Mouse (Mus musculus): ENCODE data around the gene Nckap5. TPM values are rescaled to one million over a fixed set of nuclear protein-coding genes. Genes with fewer than 3 reads are reported as not detected.

Gene Nckap5
- polyA plus RNA-seq, 1 experiment from 2014 or later = 1.5 TPM

DNA sequence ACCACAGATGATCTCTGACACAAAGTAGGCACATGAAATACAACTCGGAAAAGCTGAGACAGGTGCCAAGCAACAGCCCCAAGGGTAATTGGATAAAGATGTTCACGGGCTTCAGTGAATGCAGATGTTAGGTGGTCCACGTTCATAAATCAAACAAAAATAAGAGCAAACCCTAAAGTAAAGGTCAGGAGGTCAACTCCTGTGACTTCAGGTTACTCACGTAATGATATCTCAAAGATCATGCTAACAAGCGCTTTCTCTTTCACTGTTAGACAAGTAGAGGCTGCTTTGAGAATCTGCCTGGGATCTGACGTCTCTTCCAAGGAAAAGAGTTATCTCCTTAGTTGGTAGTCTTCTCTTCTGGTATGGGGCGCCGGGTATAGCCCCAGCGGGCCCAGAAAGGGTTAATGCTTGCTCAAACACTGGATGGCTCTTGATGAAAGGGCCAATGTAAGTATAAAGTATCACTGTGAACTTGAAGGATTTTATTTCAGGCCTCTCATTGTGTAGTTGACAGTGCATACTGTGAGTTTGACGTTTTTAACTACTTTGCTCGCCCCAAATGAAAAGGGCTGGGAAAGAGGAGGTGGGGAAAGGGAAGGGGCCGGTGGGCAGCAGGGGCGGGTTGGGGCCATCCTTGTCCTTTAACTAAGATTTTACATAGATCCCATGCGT is 85.8 kb downstream of the Nckap5 start:
- TF ChIP-seq CTCF (IDR thresholded peaks at IDR 0.05) = no peak
- in situ Hi-C loops (cut with MboI; ENCODE audit: low pct_unique_long_range_greater_than_20kb) = no loop called here
- POLR2A ChIA-PET = no interaction called here

DNA sequence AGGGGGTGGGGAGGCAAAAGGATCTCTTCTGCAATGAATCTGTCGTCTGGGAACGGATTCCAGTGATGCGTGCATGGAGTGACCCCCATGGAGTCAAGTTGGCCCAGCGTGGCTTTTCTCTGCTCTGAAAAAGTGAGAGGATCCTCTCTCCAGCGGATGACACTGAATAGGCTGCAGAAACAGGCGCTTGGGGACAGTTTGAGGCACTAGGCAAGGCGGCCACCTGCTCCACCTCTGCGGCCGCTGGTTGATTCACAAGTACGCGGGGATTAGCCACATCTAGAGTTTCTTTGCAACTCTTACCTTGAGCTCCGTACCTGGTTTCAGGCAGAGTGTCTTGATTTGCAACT is 92.3 kb downstream of the Nckap5 start:
- ATAC-seq (no peak), DNase-seq (ENCODE audit: low read depth, low spot score) (no peak)
- in situ Hi-C loops (cut with MboI; ENCODE audit: low pct_unique_long_range_greater_than_20kb) = loop anchor here (5.0 kb wide), 1 partner anchor 79 kb away; no protein-coding TSS in a partner anchor
- H3K27me3 ChIP-seq = no peaks in the 10 kb centered on the region
- ChIA-PET CTCF (interaction anchor here (1.2 to 1.8 kb wide), 3 partner anchors 8 to 12 kb away, joined by 3 to 4 read pairs (median 3); no protein-coding TSS in a partner anchor), POLR2A (no interaction called here)
- TF ChIP-seq CTCF (IDR thresholded peaks at IDR 0.05) = no peak

More for the DNA sequence above, 85.8 kb downstream of the Nckap5 start:
- ATAC-seq (no peak), DNase-seq (ENCODE audit: low read depth, low spot score) (no peak)
- CTCF ChIA-PET = no interaction called here
- H3K27me3 ChIP-seq = no peaks in the 10 kb centered on the region

DNA sequence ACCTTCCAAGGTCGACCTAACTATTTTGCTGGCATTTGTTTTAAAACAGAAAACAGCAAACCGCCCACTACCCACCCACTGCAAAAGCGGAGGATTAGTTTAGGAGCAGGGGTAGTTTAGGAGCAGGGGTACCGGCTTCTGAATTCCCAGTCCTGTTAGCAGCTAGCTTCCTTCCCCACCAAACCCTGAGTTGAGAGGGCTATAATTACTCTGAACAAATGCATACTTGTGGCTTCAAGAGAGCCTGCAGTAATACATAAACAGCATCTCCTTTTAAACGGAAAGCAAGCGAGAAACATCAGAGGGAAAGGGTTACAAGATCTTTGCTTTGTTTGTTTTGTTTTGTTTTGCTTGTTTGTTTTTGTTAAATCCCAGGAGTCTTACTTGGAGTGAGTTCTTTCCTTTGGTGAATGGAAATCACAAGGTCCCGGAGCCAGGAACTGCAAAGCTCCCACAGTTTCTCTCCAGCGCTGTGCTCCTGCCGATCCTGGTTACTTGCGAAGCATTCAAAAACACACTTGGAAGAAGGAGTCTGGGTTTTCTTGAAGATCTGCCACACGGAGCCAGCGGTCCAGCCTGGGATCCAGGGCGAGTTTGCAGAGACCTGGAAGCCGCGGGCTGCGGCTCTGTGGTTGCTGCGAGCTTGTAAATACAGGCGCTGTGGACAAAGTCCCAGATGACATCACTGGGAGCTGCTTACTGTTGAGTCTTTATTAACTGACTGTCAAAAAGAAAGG is 92.9 kb downstream of the Nckap5 start:
- no peak for TF ChIP-seq CTCF (IDR thresholded peaks at IDR 0.05)
- H3K27me3 ChIP-seq = no peaks in the 10 kb centered on the region
- in situ Hi-C loops (cut with MboI; ENCODE audit: low pct_unique_long_range_greater_than_20kb) = loop anchor here (5.0 kb wide), 1 partner anchor 80 kb away; no protein-coding TSS in a partner anchor
- POLR2A ChIA-PET = no interaction called here
- DNase-seq (ENCODE audit: low read depth, low spot score) (no peak), ATAC-seq (peak; percentile 82)
- CTCF ChIA-PET = interaction anchor here (1.2 to 1.8 kb wide), 3 partner anchors 8 to 11 kb away, joined by 3 to 4 read pairs (median 3); no protein-coding TSS in a partner anchor

DNA sequence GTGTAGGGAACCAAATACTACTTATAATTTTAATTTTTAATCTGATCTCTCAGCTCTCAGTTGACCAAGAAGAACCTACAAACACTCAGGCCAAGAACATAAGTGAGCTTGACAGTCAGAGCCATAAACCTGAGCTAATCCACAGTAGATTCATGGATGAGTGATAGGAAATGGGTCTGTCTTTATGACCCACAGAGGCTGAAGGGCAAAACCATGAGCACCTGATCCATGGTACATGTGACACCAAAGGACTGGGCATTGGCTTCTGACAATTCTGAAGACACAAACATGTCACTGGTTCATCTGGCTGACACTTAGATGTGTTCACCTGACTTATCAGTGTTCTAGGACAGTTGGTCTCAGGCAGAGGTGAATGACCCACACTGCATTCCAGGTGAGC is 98.9 kb downstream of the Nckap5 start:
- CTCF ChIA-PET = no interaction called here
- no peak for TF ChIP-seq CTCF (IDR thresholded peaks at IDR 0.05)
- no peaks in the 10 kb centered on the region for H3K27me3 ChIP-seq
- DNase-seq (ENCODE audit: low read depth, low spot score) (no peak), ATAC-seq (no peak)
- in situ Hi-C loops (cut with MboI; ENCODE audit: low pct_unique_long_range_greater_than_20kb) = no loop called here
- POLR2A ChIA-PET = no interaction called here

DNA sequence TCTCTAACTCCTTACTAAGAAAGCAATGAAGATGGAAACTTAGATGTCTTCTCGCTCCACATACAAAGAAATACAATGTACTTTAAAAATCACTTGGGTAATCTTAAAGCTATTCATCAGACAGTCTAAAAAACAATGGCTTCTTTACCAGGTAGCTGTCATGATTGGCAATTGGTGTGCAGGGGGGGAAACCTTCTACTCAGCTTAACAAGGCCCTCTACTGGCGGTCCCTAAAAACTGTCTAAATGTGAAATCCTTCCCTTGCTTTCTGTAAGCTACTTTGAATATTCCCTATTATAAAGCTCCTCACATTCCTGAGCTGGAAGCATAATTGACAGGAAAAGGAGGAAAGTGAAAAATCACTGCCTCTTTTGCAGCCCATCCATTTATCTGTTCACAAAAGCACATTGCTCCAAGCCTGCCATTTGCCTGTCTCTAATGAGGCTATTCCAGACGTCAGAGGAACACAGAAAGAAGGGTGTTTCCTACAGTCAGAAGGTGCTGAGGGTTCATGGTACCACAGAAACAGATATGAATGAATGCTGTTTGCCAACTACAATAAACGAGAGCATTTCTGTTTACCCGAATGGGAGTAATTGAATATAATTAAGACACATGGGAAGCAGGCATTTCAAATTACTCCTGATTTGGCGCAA is 104.1 kb downstream of the Nckap5 start:
- CTCF ChIA-PET = interaction anchor here (0.9 to 1.5 kb wide), 6 partner anchors 9 to 295 kb away, joined by 3 to 5 read pairs (median 4); no protein-coding TSS in a partner anchor
- no peaks in the 10 kb centered on the region for H3K27me3 ChIP-seq
- peak; percentile 69 for TF ChIP-seq CTCF (IDR thresholded peaks at IDR 0.05)
- ATAC-seq (no peak), DNase-seq (ENCODE audit: low read depth, low spot score) (no peak)
- in situ Hi-C loops (cut with MboI; ENCODE audit: low pct_unique_long_range_greater_than_20kb) = loop anchor here (10.0 kb wide), 1 partner anchor 198 kb away; no protein-coding TSS in a partner anchor
- POLR2A ChIA-PET = no interaction called here

DNA sequence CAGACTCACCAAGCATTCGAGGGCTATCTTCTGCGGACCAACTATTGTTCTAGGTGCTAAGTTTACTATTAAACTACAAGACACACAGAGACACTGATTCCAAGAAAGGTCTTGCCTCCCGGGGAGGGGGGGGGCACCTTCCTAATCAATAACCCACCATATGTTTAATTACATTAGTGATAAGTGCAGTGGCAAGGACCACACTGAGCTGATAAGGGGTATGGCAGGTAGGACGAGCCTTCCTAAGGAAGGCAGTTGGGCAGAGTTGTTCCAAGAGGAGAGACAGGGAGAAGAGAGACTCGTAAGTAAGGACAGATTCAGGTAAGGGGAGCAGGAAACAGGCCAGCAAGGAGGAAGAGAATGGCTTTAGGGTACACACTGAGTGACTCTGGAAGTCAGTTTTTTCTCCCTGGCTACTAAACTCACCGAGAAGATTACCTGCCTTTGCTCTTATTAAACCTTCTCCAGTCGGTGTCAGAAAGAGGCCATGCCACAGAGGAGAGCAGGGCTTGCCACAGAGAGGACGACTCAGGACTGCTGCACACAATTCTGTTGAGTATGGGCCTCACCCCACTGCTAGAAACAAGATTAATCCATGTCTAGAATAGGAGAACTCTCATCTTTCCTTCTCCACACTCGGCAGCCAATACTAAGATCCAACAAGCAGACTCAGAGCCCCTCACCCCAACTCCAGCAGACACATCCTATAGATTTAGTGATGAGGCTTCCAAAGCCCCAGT is 104.8 kb downstream of the Nckap5 start:
- CTCF ChIA-PET = interaction anchor here (0.9 to 1.5 kb wide), 6 partner anchors 8 to 294 kb away, joined by 3 to 5 read pairs (median 4); no protein-coding TSS in a partner anchor
- no peak for DNase-seq (ENCODE audit: low read depth, low spot score)
- no peak for TF ChIP-seq CTCF (IDR thresholded peaks at IDR 0.05)
- ATAC-seq = no peak
- no peaks in the 10 kb centered on the region for H3K27me3 ChIP-seq
- in situ Hi-C loops (cut with MboI; ENCODE audit: low pct_unique_long_range_greater_than_20kb) = loop anchor here (10.0 kb wide), 1 partner anchor 199 kb away; no protein-coding TSS in a partner anchor
- POLR2A ChIA-PET = no interaction called here

DNA sequence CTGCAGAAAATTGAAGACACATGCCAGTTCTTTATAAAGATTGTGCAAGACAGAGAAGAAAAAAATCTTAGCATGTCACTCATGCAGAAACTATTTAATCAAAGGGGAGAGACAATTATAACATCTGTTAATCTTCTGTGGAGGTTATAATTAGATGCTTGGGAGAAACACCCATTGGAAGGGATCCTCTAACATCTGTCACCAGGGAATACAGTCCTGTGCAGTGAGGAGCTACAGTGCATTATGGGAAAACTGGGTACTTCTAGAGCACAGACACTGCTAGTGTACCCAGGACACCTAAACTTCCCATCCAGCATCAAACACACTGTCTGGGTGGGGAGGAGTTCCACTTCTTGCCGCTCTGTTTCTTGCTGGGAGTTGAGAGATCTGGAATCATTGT is 108.7 kb downstream of the Nckap5 start:
- ATAC-seq = no peak
- CTCF ChIA-PET = no interaction called here
- H3K27me3 ChIP-seq = no peaks in the 10 kb centered on the region
- DNase-seq (ENCODE audit: low read depth, low spot score) = no peak
- in situ Hi-C loops (cut with MboI; ENCODE audit: low pct_unique_long_range_greater_than_20kb) = loop anchor here (10.0 kb wide), 1 partner anchor 203 kb away; no protein-coding TSS in a partner anchor
- POLR2A ChIA-PET = interaction anchor here (0.5 kb wide), 1 partner anchor 99 kb away, joined by 3 read pairs; no protein-coding TSS in a partner anchor
- TF ChIP-seq CTCF (IDR thresholded peaks at IDR 0.05) = no peak

DNA sequence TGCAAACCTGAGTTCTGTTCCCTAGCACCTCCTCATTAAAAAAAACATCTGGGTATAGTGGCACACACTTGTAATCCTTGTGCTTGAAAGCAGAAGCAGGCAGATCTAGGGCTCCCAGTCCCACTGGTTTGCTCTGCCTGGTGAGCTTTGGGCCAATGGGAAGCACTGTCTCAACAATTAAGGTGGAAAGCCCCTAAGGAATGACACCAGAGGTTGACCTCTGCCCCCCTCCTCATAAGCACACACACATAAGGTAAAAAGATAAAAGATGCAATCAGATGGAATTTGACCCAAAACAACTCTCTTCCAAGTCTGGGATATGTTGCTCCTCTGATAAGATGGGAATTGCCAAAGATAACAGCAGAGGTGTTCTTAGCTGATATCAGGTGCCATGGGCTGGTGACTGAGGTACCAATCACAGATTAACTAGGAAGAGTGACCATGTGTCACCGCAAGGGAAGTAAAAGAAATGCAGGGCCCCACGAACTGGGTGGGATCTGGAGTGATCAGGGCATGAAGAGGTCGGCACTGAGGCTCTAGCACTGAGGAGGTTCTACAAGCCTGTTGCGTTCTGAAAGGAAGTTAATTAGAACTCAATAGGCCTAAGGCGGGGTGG is 110.8 kb downstream of the Nckap5 start:
- no peak for DNase-seq (ENCODE audit: low read depth, low spot score)
- no peak for TF ChIP-seq CTCF (IDR thresholded peaks at IDR 0.05)
- ATAC-seq = no peak
- H3K27me3 ChIP-seq = peaks cover 10% of the 10 kb centered on the region
- POLR2A ChIA-PET = no interaction called here
- CTCF ChIA-PET = no interaction called here
- in situ Hi-C loops (cut with MboI; ENCODE audit: low pct_unique_long_range_greater_than_20kb) = loop anchor here (10.0 kb wide), 1 partner anchor 205 kb away; no protein-coding TSS in a partner anchor

DNA sequence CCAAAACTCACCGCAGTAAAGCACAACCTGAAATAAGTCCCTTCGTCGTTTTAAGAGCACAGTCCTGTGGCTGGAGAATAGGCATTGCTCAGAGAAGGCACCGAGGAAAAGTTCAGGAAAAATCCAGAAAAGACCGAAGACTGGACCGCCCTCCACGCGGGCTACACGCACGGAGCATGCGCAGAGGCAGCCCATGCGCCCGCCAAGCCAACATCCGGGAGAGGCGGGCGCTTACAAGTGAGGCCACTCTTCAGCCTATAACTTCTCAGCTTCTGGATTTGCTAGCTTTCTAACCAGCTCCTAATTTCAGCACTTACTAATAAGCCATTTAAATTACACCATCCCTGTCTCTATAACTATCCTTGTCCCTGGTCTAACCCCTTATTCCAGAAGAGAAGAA is 124.0 kb downstream of the Nckap5 start:
- DNase-seq (ENCODE audit: low read depth, low spot score) = no peak
- ATAC-seq = no peak
- peaks cover 11% of the 10 kb centered on the region for H3K27me3 ChIP-seq
- TF ChIP-seq CTCF (IDR thresholded peaks at IDR 0.05) = no peak
- in situ Hi-C loops (cut with MboI; ENCODE audit: low pct_unique_long_range_greater_than_20kb) = no loop called here
- ChIA-PET POLR2A (no interaction called here), CTCF (no interaction called here)

DNA sequence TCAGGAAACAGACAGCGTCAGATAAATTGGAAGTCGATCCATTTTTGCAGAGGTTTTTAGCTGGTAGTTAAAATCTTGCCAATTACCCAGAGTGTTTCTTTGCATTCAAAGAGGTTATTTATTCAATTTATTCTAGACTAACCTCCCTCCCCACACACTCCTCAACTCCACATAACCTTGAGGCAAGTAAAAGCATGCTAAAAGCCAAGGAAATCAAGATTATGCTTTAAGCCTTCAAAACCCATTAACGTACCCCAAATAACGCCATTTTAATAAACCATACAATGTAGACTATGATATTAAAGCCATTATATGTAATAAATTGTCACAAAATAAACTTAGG is 129.7 kb downstream of the Nckap5 start:
- ChIA-PET CTCF (no interaction called here), POLR2A (no interaction called here)
- DNase-seq (ENCODE audit: low read depth, low spot score) (no peak), ATAC-seq (no peak)
- in situ Hi-C loops (cut with MboI; ENCODE audit: low pct_unique_long_range_greater_than_20kb) = no loop called here
- no peaks in the 10 kb centered on the region for H3K27me3 ChIP-seq
- no peak for TF ChIP-seq CTCF (IDR thresholded peaks at IDR 0.05)
